Mouse (Mus musculus) E14TG2a.4 (cell line): Measurements from ENCODE around the gene Cobll1.

Experiments
- H3K27me3 ChIP-seq: 2 replicates; pipeline ENCODE4 v1.6.1; 2014; ENCODE audit warnings: low read length, control low read depth; ENCODE audit not compliant: insufficient read depth
- H3K36me3 ChIP-seq: 2 replicates; pipeline ENCODE4 v1.6.1; 2014; ENCODE audit warnings: low read length, control low read depth; ENCODE audit not compliant: insufficient read depth
- H3K4me1 ChIP-seq: replicated peaks from 2 replicates; pipeline ENCODE4 v1.6.1; 2014; ENCODE audit warnings: low read depth, low read length, control low read depth
- H3K4me3 ChIP-seq: replicated peaks from 2 replicates; pipeline ENCODE4 v1.5.1; 2014; ENCODE audit warnings: mild to moderate bottlenecking, low read length
- H3K9me3 ChIP-seq: 2 replicates; pipeline ENCODE4 v1.6.1; 2014; ENCODE audit warnings: low read length, control low read depth
- CTCF ChIP-seq: conservative IDR thresholded peaks from 2 replicates; pipeline ENCODE4 v1.5.1; 2014; ENCODE audit warnings: low read length
- NANOG ChIP-seq: IDR thresholded peaks from 2 replicates; pipeline ENCODE4 v1.6.1; 2014; ENCODE audit warnings: borderline replicate concordance, low read length, mixed read lengths
- POU5F1 ChIP-seq: IDR thresholded peaks from 2 replicates; pipeline ENCODE4 v1.6.1; 2014; ENCODE audit warnings: low read length, borderline replicate concordance

Gene Cobll1

DNA sequence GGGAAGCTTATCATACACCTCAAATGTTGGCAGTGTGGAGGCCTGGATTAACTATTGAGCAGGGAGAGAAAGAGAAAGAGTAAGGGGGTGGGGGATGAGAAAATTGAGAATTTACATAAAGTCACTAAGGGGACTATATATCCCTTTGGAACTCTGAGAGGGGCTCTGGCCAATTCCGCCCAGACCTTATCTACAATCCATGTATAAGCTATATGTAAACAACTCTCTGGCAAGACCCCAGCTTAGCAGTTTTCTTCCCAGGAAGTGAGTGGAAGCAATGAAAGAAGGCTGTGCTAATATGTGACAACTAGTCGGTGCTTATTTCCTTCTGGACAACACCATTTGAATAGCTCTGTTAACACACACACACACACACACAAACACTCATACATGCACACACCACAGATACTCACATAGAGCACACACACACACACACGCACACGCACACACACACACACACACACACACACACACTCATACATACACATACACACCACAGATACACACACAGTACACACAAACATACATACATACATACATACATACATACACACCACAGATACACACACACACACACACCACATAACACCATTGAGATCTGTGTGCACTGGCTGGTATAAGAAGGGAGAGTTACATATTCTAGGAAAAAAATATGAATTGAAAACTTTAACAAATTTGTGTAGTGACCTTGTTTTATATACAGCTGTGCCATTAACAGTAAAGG lies 99.4 kb downstream of the Cobll1 start:
- no peak for TF ChIP-seq CTCF
- no peak for TF ChIP-seq NANOG
- no peak for TF ChIP-seq POU5F1
- Histone ChIP-seq H3K27me3 (no peaks in the 10 kb centered on the region), H3K4me1 (no peaks in the 10 kb centered on the region), H3K9me3 (no peaks in the 10 kb centered on the region), H3K4me3 (no peak overlapping the region), H3K36me3 (no peaks in the 10 kb centered on the region)

DNA sequence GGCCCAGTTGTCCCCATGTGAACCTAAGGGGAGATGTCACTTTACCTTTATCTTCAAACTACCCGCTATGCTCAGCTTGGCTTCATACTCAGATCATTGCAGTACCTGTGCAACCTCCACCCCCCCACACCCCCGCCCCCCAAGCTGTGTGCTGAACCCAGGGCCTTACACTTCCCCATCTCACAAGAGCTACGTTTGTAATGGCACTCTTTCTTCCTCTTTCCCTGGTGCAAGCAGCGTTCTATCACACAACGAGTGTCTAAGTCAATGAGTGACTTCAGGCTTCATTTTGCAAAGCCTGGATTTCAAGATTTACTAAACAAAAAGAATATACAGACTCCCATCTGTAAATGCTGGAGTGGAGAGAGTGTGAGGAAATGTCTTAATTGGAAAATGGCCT lies 100.2 kb downstream of the Cobll1 start:
- no peaks in the 10 kb centered on the region for H3K27me3 ChIP-seq
- TF ChIP-seq CTCF (no peak), POU5F1 (no peak), NANOG (no peak)
- H3K9me3 ChIP-seq = no peaks in the 10 kb centered on the region
- H3K36me3 ChIP-seq = no peaks in the 10 kb centered on the region
- no peaks in the 10 kb centered on the region for H3K4me1 ChIP-seq
- no peak overlapping the region for H3K4me3 ChIP-seq

DNA sequence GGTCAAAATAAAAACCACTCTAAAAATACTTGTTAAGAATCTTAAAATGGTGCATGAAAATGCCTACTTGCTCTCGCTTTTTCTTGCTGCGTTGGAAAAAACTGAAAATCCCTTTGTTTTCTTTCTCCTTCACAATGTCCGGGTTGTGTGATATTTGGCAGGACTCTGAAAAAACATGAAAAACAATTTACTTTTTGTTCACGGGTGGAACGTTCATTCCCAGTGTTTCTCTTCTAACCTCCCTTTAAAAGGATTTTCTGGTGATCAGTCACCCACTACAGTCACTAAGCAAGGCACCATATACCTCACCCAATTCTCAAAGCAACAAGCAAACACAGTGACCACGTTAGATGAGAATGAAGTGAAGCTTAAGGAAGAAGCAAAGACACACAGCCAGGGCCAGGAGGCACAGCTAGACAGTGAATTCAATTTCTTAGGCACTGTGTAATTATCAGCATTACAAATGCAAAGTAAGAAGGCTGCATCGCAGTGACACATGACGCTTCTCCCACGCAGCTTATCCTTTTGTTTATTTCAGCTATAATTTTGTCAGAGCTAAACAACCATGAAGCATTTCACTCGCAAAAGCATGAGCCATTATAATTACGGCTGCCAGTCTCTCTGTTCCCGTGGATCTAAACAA lies 112.9 kb downstream of the Cobll1 start:
- TF ChIP-seq POU5F1 (no peak), NANOG (no peak), CTCF (no peak)
- Histone ChIP-seq H3K27me3 (no peaks in the 10 kb centered on the region), H3K9me3 (0 out of 2 replicates have a peak, but pooled peaks cover 3% of the 10 kb centered on the region), H3K4me3 (no peak overlapping the region), H3K36me3 (no peaks in the 10 kb centered on the region), H3K4me1 (no peaks in the 10 kb centered on the region)

DNA sequence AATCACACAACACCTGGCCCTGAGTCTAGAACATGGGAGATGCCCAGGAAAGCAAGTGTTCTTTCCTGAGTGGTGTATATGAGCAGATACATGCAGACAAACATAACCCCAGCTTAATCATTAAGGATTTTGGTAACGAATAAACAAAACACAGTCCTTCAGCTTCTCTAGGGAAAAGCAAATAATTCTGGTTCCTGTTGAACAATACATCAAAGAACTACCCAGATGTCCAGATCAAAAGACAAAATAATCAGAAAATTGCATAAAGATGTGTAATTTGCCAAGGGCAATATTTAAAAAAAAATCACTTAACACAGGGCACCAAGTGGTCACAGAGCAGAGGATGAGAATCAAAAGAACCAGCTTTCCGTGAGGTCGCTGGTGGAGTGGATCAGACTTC lies 115.5 kb downstream of the Cobll1 start:
- Histone ChIP-seq H3K4me3 (no peak overlapping the region), H3K9me3 (peaks cover 6% of the 10 kb centered on the region), H3K4me1 (no peaks in the 10 kb centered on the region), H3K36me3 (no peaks in the 10 kb centered on the region), H3K27me3 (no peaks in the 10 kb centered on the region)
- no peak for TF ChIP-seq POU5F1
- TF ChIP-seq CTCF = no peak
- no peak for TF ChIP-seq NANOG

DNA sequence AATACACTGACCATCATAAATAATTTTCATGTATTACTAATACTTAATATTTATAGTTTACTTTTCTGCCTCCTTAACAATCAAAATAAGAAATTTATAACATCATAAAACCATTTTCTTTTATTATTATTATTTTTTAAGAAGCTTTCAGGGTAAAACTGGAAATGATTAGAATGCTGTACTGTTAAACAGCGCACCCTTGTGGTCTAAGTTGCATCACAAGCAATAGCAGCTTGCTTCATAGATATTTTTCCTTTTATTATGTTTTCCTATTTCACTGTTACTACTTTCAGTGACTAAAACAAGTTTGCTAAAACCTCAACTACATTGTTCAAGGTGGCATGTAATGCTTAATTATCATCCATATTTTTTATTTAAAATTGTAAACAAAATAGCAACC lies 117.8 kb downstream of the Cobll1 start:
- Histone ChIP-seq H3K27me3 (no peaks in the 10 kb centered on the region), H3K4me3 (no peak overlapping the region), H3K9me3 (peaks cover 13% of the 10 kb centered on the region), H3K36me3 (no peaks in the 10 kb centered on the region), H3K4me1 (no peaks in the 10 kb centered on the region)
- no peak for TF ChIP-seq POU5F1
- TF ChIP-seq CTCF = peak; percentile 61

DNA sequence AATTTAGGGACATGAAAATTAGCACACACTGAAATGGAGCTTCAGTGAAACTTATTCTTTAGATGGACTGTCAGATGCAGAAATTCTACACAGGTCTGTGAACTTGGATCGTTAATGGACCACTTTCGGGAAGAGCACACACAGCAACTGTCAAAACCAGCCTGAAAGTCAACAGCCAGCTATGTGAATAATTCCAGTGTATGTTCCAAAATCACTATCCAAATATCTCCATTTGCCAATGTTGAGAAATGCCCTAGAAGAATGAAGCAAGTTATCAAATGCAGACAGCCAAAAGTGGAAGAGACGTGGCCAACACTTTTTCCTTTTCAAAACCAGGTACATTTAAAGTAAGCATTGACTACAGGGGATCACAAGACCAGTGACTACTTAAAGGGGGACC lies 118.2 kb downstream of the Cobll1 start:
- TF ChIP-seq CTCF (no peak), NANOG (no peak), POU5F1 (no peak)
- H3K4me1 ChIP-seq = no peaks in the 10 kb centered on the region
- H3K36me3 ChIP-seq = no peaks in the 10 kb centered on the region
- H3K9me3 ChIP-seq = peaks cover 13% of the 10 kb centered on the region
- no peaks in the 10 kb centered on the region for H3K27me3 ChIP-seq
- no peak overlapping the region for H3K4me3 ChIP-seq

DNA sequence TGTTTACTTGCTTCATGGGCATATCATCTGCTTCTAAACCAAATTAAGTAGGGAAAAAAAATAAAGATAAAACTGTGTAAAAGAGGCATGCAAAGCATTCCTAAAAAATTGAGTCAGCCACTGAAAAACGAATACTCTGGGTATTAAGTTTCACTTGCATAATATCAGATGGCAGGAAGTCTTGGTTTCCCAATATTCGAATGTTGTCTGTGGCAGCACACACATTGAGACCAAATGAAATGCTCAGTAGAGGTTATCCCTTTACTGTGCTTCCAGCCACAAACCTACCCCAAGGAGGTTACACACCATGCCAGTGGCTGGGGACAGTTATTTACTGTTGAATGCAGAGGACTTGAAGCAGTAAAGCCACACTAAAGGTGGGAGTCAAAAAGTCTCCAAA lies 119.1 kb downstream of the Cobll1 start:
- peaks cover 13% of the 10 kb centered on the region for H3K9me3 ChIP-seq
- H3K27me3 ChIP-seq = no peaks in the 10 kb centered on the region
- no peak overlapping the region for H3K4me3 ChIP-seq
- TF ChIP-seq NANOG (no peak), CTCF (no peak), POU5F1 (no peak)
- no peaks in the 10 kb centered on the region for H3K4me1 ChIP-seq
- H3K36me3 ChIP-seq = no peaks in the 10 kb centered on the region

DNA sequence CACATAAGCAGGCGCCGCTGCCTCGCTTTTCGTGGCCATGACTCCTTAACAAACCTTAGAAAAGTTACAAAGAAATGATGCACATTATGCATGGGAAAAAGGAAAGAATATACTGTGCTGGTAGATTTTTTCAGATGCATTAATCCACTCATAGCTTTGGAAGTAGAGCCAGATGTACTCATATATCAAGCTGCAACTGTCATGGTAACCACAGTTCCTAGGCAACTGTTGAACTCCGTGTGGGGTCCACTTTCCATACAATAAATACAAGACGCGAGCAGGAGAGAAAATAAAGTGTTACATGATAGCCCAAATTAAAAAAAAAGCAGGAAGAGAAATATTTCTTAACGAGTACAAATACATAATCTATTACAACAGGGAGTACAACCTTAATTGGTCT lies 119.5 kb downstream of the Cobll1 start:
- Histone ChIP-seq H3K4me1 (no peaks in the 10 kb centered on the region), H3K4me3 (no peak overlapping the region), H3K9me3 (peaks cover 13% of the 10 kb centered on the region), H3K36me3 (no peaks in the 10 kb centered on the region), H3K27me3 (no peaks in the 10 kb centered on the region)
- TF ChIP-seq NANOG (no peak), POU5F1 (no peak), CTCF (no peak)

DNA sequence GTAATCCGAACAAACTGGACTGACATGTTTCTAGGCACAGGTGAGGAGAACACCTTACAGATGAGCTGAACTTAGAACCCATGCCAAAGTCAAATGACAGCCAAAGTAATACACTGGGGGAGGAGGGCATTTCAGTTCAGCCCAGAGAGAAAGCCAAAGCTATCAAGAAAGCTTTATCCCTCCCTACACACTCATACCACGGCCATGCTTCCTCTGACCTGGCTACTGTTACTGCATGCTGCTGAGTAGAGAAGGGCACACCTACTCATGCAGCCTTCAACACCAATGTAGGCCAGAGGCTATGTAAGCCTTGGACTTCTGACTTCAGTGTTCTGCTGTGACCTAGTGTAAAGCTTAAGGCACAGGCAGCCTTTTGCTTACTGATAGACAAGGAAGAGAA lies 120.1 kb downstream of the Cobll1 start:
- Histone ChIP-seq H3K4me1 (no peaks in the 10 kb centered on the region), H3K36me3 (no peaks in the 10 kb centered on the region), H3K4me3 (no peak overlapping the region), H3K9me3 (peaks cover 13% of the 10 kb centered on the region), H3K27me3 (no peaks in the 10 kb centered on the region)
- TF ChIP-seq NANOG (no peak), POU5F1 (no peak), CTCF (no peak)
